Mouse (Mus musculus): ENCODE measurements around the gene Ssr1.

DNA sequence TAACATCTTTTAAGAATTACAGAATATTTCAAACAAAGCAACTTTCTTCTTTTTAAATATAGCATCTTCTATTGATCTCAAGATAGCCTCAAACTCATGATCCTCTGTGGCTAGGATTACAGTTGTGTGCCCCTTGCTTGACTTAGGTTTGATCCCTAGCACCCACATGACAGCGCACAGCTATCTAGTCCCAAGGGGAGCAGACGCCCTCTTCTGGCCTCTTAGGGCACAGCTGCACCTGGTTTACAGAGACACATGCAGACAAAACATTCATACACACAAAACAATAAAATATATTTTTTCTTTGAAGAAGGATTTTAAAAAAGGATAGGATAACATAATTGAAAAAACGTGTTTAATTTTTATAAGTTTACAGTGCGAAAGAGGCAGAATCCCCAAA, 31.9 kb upstream of the Ssr1 start:
- TF ChIP-seq GATA1 (IDR thresholded peaks at IDR 0.05; ENCODE audit: borderline replicate concordance, low read length) (no peak), FLI1 (IDR thresholded peaks at IDR 0.05; ENCODE audit: low read length) (no peak)

Data from megakaryocyte, embryonic 14.5 days (primary cell).